Mouse (Mus musculus) forebrain, embryonic 14.5 days (tissue): ENCODE data around the gene Acin1. TPM values are rescaled to one million over a fixed set of nuclear protein-coding genes. Genes with fewer than 3 reads are reported as not detected.
"Not testable (repeated sequence)": the region's sequence is repeated elsewhere in the genome, so short reads cannot be mapped to it uniquely, and the experiment has no call there.

Experiments used
- ATAC-seq: fragments of 200-750 bp; cut with Nextera tagmentation; 2 replicates; pipeline ENCODE4 v1.8.0; 2017; ENCODE audit warnings: mild to moderate bottlenecking, moderate library complexity
- DNase-seq: peaks from one replicate; pipeline ENCODE4 v3.0.0-alpha.2; 2015; ENCODE audit warnings: low spot score
- H3K27ac ChIP-seq: fragments of 300-500 bp; sonication (generic); 2 replicates; pipeline ENCODE4 v1.5.1; 2014; ENCODE audit warnings: low read depth, mild to moderate bottlenecking, control low read depth, low read length, moderate library complexity
- H3K27me3 ChIP-seq: fragments of 300-500 bp; sonication (generic); replicated peaks from 2 replicates; pipeline ENCODE4 v1.6.1; 2014; ENCODE audit warnings: low read length, control low read depth, mixed read lengths; ENCODE audit not compliant: control insufficient read depth, insufficient read depth
- H3K36me3 ChIP-seq: fragments of 300-500 bp; sonication (generic); 2 replicates; pipeline ENCODE4 v1.6.1; 2014; ENCODE audit warnings: low read length, control low read depth; ENCODE audit not compliant: control insufficient read depth, insufficient read depth
- H3K4me1 ChIP-seq: fragments of 300-500 bp; sonication (generic); 2 replicates; pipeline ENCODE4 v1.6.1; 2014; ENCODE audit warnings: antibody characterized with exemption, low read length, control low read depth; ENCODE audit not compliant: control insufficient read depth, insufficient read depth
- H3K4me2 ChIP-seq: fragments of 300-500 bp; sonication (generic); 2 replicates; pipeline ENCODE4 v1.6.1; 2014; ENCODE audit warnings: mild to moderate bottlenecking, control low read depth, low read length
- H3K4me3 ChIP-seq: fragments of 300-500 bp; sonication (generic); 2 replicates; pipeline ENCODE4 v1.5.1; 2014; ENCODE audit warnings: low read depth, low read length, control low read depth
- H3K9ac ChIP-seq: fragments of 300-500 bp; sonication (generic); 2 replicates; pipeline ENCODE4 v1.6.1; 2014; ENCODE audit warnings: mild to moderate bottlenecking, low read length, control low read depth, moderate library complexity
- H3K9me3 ChIP-seq: fragments of 300-500 bp; sonication (generic); replicated peaks from 2 replicates; pipeline ENCODE4 v1.6.1; 2016; ENCODE audit warnings: low read length, control low read depth, mixed read lengths; ENCODE audit not compliant: control insufficient read depth
- WGBS: fragments of 180-500 bp; shearing (Covaris S2); extraction: QIAGEN DNeasy Blood & Tissue Kit; methylation state at CpG from one replicate; pipeline ENCODE4 v1.1.7; 2014; 5-methylcytosine and 5-hydroxymethylcytosine counted together
- polyA plus RNA-seq: library from polyadenylated mRNA; unstranded; fragments of >200 nt; fragmentation: Nextera tagmentation; extraction: Ambion mirVana; gene quantifications from 2 replicates; pipeline ENCODE4 v1.2.1, GENCODE M21; 2014

The Acin1 gene
- polyA plus RNA-seq, 1 experiment from 2014 or later = 121 TPM

- Histone ChIP-seq H3K27ac (no peak overlapping the region), H3K4me2 (peak overlapping the region; percentile 75; the same call in 1 of the 2 replicates), H3K9ac (no peak overlapping the region), H3K4me1 (peaks cover 5% of the 10 kb centered on the region; the same call in 1 of the 2 replicates), H3K9me3 (no peaks in the 10 kb centered on the region), H3K27me3 (no peaks in the 10 kb centered on the region), H3K4me3 (no peak overlapping the region), H3K36me3 (peaks cover 38% of the 10 kb centered on the region)
- ATAC-seq (no peak), DNase-seq (no peak)
- 92% methylated on average over 16 of the region's 16 CpGs for WGBS
These were observed 70.4 kb downstream of the Acin1 start for GRCm38 (mm10) chr14:54616226-54616825.

GRCm38 (mm10) chr14:54614130-54614529, 72.6 kb downstream of the Acin1 start:
- 89% methylated on average over 15 of the region's 16 CpGs for WGBS

GRCm38 (mm10) chr14:54610648-54611047, 76.1 kb downstream of the Acin1 start:
- Histone ChIP-seq H3K36me3 (peaks cover 31% of the 10 kb centered on the region), H3K9ac (no peak overlapping the region), H3K27me3 (no peaks in the 10 kb centered on the region), H3K4me2 (no peak overlapping the region), H3K27ac (no peak overlapping the region), H3K4me1 (0 out of 2 replicates have a peak, but pooled peaks cover 2% of the 10 kb centered on the region), H3K9me3 (no peaks in the 10 kb centered on the region), H3K4me3 (no peak overlapping the region)
- 75% methylated on average over 6 of the region's 6 CpGs for WGBS
- ATAC-seq = no peak
- no peak for DNase-seq

More at GRCm38 (mm10) chr14:54614130-54614529, 72.6 kb downstream of the Acin1 start:
- not testable (repeated sequence) for H3K27ac ChIP-seq, ATAC-seq, H3K9me3 ChIP-seq, H3K4me3 ChIP-seq, H3K9ac ChIP-seq, H3K4me1 ChIP-seq, H3K4me2 ChIP-seq, H3K27me3 ChIP-seq, DNase-seq
- H3K36me3 ChIP-seq = peaks cover 38% of the 10 kb centered on the region

GRCm38 (mm10) chr14:54609962-54610361, 76.8 kb downstream of the Acin1 start:
- Histone ChIP-seq H3K9me3 (no peaks in the 10 kb centered on the region), H3K9ac (no peak overlapping the region), H3K4me2 (no peak overlapping the region), H3K27ac (no peak overlapping the region), H3K4me1 (0 out of 2 replicates have a peak, but pooled peaks cover 2% of the 10 kb centered on the region), H3K4me3 (no peak overlapping the region), H3K36me3 (peaks cover 24% of the 10 kb centered on the region), H3K27me3 (no peaks in the 10 kb centered on the region)
- WGBS = 84% methylated on average over 4 of the region's 4 CpGs
- DNase-seq = peak; percentile 55
- no peak for ATAC-seq

- no peaks in the 10 kb centered on the region for H3K9me3 ChIP-seq
- no peak for DNase-seq
- H3K36me3 ChIP-seq = peaks cover 20% of the 10 kb centered on the region
- 78% methylated on average over 4 of the region's 4 CpGs for WGBS
- H3K4me1 ChIP-seq = 0 out of 2 replicates have a peak, but pooled peaks cover 9% of the 10 kb centered on the region
- H3K4me2 ChIP-seq = no peak overlapping the region
- H3K27ac ChIP-seq = no peak overlapping the region
- ATAC-seq = no peak
- no peaks in the 10 kb centered on the region for H3K27me3 ChIP-seq
- no peak overlapping the region for H3K9ac ChIP-seq
- no peak overlapping the region for H3K4me3 ChIP-seq
These were observed 77.5 kb downstream of the Acin1 start for GRCm38 (mm10) chr14:54609245-54609644.

- Histone ChIP-seq H3K9me3 (no peaks in the 10 kb centered on the region), H3K4me1 (0 out of 2 replicates have a peak, but pooled peaks cover 9% of the 10 kb centered on the region), H3K4me2 (no peak overlapping the region), H3K27ac (no peak overlapping the region), H3K4me3 (no peak overlapping the region), H3K36me3 (peaks cover 7% of the 10 kb centered on the region; the same call in 1 of the 2 replicates), H3K27me3 (no peaks in the 10 kb centered on the region), H3K9ac (no peak overlapping the region)
- 62% methylated on average over 8 of the region's 8 CpGs for WGBS
- no peak for DNase-seq
- no peak for ATAC-seq
These were observed 79.5 kb downstream of the Acin1 start for GRCm38 (mm10) chr14:54607226-54607625.

- 0 out of 2 replicates have a peak, but pooled peaks cover 9% of the 10 kb centered on the region for H3K4me1 ChIP-seq
- H3K27me3 ChIP-seq = no peaks in the 10 kb centered on the region
- no peaks in the 10 kb centered on the region for H3K9me3 ChIP-seq
- peak within 1 kb of the TSS; percentile 53 for H3K4me2 ChIP-seq
- WGBS = 1% methylated on average over 22 of the region's 39 CpGs
- H3K36me3 ChIP-seq = no peaks in the 10 kb centered on the region
- H3K4me3 ChIP-seq = peak within 1 kb of the TSS; percentile 40
- DNase-seq = peak; percentile 87
- H3K9ac ChIP-seq = peak within 1 kb of the TSS; percentile 59
- peak within 1 kb of the TSS; percentile 31; the same call in 1 of the 2 replicates for H3K27ac ChIP-seq
- ATAC-seq = peak; percentile 38
These were observed 80.9 kb downstream of the Acin1 start, which contains the start of gene 4931414P19Rik for GRCm38 (mm10) chr14:54605752-54606321. 4931414P19Rik (minus strand) TSS chr14:54605993.

GRCm38 (mm10) chr14:54603686-54604085, 83.0 kb downstream of the Acin1 start:
- 81% methylated on average over 8 of the region's 8 CpGs for WGBS
- Histone ChIP-seq H3K4me2 (peak overlapping the region; percentile 43), H3K27ac (peak overlapping the region; percentile 76; the same call in 1 of the 2 replicates), H3K9me3 (no peaks in the 10 kb centered on the region), H3K27me3 (no peaks in the 10 kb centered on the region), H3K4me1 (0 out of 2 replicates have a peak, but pooled peaks cover 9% of the 10 kb centered on the region), H3K4me3 (peak overlapping the region; percentile 51), H3K36me3 (no peaks in the 10 kb centered on the region), H3K9ac (no peak overlapping the region; the same call in 1 of the 2 replicates)
- no peak for DNase-seq
- ATAC-seq = no peak
